Mouse (Mus musculus): ENCODE data around the gene Inpp5d. TPM values are rescaled to one million over a fixed set of nuclear protein-coding genes. Genes with fewer than 3 reads are reported as not detected.

Gene Inpp5d
- polyA plus RNA-seq, 1 experiment from 2014 or later = 2.8 TPM

DNA sequence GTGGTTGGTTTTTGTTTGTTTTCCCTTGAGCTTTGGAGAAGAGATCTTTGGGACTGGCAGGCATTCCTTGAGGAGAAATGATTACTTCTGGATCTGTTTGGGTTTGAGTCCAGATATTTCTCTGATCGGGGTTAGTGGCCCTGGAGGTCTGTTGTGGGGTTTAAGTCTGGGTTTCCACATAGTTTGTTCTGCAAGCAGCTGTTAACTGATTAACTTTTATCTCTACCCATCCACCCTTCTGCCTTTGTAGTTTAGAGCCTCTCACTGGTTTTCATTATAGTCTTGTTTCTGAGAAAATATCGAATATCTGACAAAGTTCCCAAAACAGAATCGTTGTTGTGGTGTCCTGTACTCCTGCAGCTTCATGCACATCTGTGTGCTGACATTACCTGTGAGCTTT lies 143.7 kb downstream of the Inpp5d start:
- H3K9ac ChIP-seq (replicated peaks; ENCODE audit: low read depth, low read length) = no peak overlapping the region
- H3K36me3 ChIP-seq (ENCODE audit: control insufficient read depth, insufficient read depth) = peaks cover 42% of the 10 kb centered on the region
- no peak for ATAC-seq
- H3K27ac ChIP-seq (ENCODE audit: low read length) = no peak overlapping the region
- H3K9me3 ChIP-seq (ENCODE audit: control insufficient read depth, low read length) = no peaks in the 10 kb centered on the region
- H3K4me1 ChIP-seq (replicated peaks; ENCODE audit: control insufficient read depth, insufficient read depth, low read length) = no peaks in the 10 kb centered on the region
- no peak overlapping the region for H3K4me2 ChIP-seq (ENCODE audit: low read length)
- no peaks in the 10 kb centered on the region for H3K27me3 ChIP-seq (replicated peaks; ENCODE audit: control insufficient read depth, insufficient read depth, low read length)
- H3K4me3 ChIP-seq (replicated peaks; ENCODE audit: low read length) = no peak overlapping the region
- 97% methylated on average over 3 of the region's 3 CpGs for WGBS

- H3K4me2 ChIP-seq (ENCODE audit: low read length) = no peak overlapping the region
- H3K9me3 ChIP-seq (ENCODE audit: control insufficient read depth, low read length) = no peaks in the 10 kb centered on the region
- no peaks in the 10 kb centered on the region for H3K27me3 ChIP-seq (replicated peaks; ENCODE audit: control insufficient read depth, insufficient read depth, low read length)
- peaks cover 47% of the 10 kb centered on the region for H3K36me3 ChIP-seq (ENCODE audit: control insufficient read depth, insufficient read depth)
- H3K9ac ChIP-seq (replicated peaks; ENCODE audit: low read depth, low read length) = no peak overlapping the region
- no peak for ATAC-seq
- H3K27ac ChIP-seq (ENCODE audit: low read length) = no peak overlapping the region
- H3K4me3 ChIP-seq (replicated peaks; ENCODE audit: low read length) = no peak overlapping the region
- no peaks in the 10 kb centered on the region for H3K4me1 ChIP-seq (replicated peaks; ENCODE audit: control insufficient read depth, insufficient read depth, low read length)
- WGBS = 94% methylated on average over 2 of the region's 2 CpGs
Measured at GRCm38 (mm10) chr1:87765741-87766140, 145.6 kb downstream of the Inpp5d start.

DNA sequence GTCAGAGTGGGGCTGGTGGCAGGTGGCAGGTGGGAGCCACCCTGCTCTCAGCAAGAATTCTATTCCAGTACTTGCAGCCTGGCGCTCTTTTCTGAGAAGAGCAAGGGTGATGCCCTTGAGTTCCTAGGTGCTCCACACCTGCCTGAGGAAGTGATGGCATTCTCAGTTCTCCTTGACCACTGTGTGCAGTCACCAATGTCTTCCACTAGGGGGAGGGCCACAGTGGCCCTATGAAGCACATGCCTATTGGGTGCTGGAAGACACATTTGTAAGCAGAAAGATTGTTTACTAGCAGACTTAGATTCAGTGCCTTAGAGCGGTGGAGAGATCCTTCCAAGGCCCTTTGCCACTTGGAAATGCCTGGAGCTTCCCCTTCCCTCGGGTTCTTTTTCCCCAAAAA lies 146.1 kb downstream of the Inpp5d start:
- Histone ChIP-seq H3K36me3 (ENCODE audit: control insufficient read depth, insufficient read depth) (peaks cover 49% of the 10 kb centered on the region), H3K27ac (ENCODE audit: low read length) (no peak overlapping the region), H3K4me2 (ENCODE audit: low read length) (no peak overlapping the region), H3K4me3 (replicated peaks; ENCODE audit: low read length) (no peak overlapping the region), H3K9me3 (ENCODE audit: control insufficient read depth, low read length) (no peaks in the 10 kb centered on the region), H3K27me3 (replicated peaks; ENCODE audit: control insufficient read depth, insufficient read depth, low read length) (no peaks in the 10 kb centered on the region), H3K4me1 (replicated peaks; ENCODE audit: control insufficient read depth, insufficient read depth, low read length) (no peaks in the 10 kb centered on the region), H3K9ac (replicated peaks; ENCODE audit: low read depth, low read length) (no peak overlapping the region)
- ATAC-seq = no peak
- WGBS = 85% methylated on average over 3 of the region's 3 CpGs

GRCm38 (mm10) chr1:87769263-87769662 lies 149.2 kb downstream of the Inpp5d start:
- H3K4me2 ChIP-seq (ENCODE audit: low read length) = no peak overlapping the region
- H3K27ac ChIP-seq (ENCODE audit: low read length) = no peak overlapping the region
- H3K4me1 ChIP-seq (replicated peaks; ENCODE audit: control insufficient read depth, insufficient read depth, low read length) = no peaks in the 10 kb centered on the region
- no peak for ATAC-seq
- H3K9me3 ChIP-seq (ENCODE audit: control insufficient read depth, low read length) = no peaks in the 10 kb centered on the region
- H3K4me3 ChIP-seq (replicated peaks; ENCODE audit: low read length) = no peak overlapping the region
- WGBS = 98% methylated on average over 2 of the region's 2 CpGs
- peaks cover 49% of the 10 kb centered on the region for H3K36me3 ChIP-seq (ENCODE audit: control insufficient read depth, insufficient read depth)
- no peaks in the 10 kb centered on the region for H3K27me3 ChIP-seq (replicated peaks; ENCODE audit: control insufficient read depth, insufficient read depth, low read length)
- no peak overlapping the region for H3K9ac ChIP-seq (replicated peaks; ENCODE audit: low read depth, low read length)

Other genes starting within 250 kb of the Inpp5d start
- 6.4 and 7.1 TPM in 2 replicates for gene Kcnj13, start 225.6 kb upstream of the Inpp5d start, polyA plus RNA-seq (2015; fragmentation: Nextera tagmentation; extraction: Ambion mirVana)
- not detected in 2 replicates for gene Snorc, start 150.0 kb upstream of the Inpp5d start, polyA plus RNA-seq (2015; fragmentation: Nextera tagmentation; extraction: Ambion mirVana)
- gene Neu2, start 110.4 kb upstream of the Inpp5d start, polyA plus RNA-seq (2015; fragmentation: Nextera tagmentation; extraction: Ambion mirVana) = 0.20 and 0.56 TPM in 2 replicates
- gene Ngef, start 46.4 kb upstream of the Inpp5d start, polyA plus RNA-seq (2015; fragmentation: Nextera tagmentation; extraction: Ambion mirVana) = 26.3 and 36.4 TPM in 2 replicates
- gene Atg16l1, start 135.6 kb downstream of the Inpp5d start, polyA plus RNA-seq (2015; fragmentation: Nextera tagmentation; extraction: Ambion mirVana) = 74.5 and 76.3 TPM in 2 replicates
- 1.4 and 1.9 TPM in 2 replicates for gene Sag, start 183.4 kb downstream of the Inpp5d start, polyA plus RNA-seq (2015; fragmentation: Nextera tagmentation; extraction: Ambion mirVana)
- 57.7 TPM in 2 replicates for gene Dgkd, start 233.0 kb downstream of the Inpp5d start, polyA plus RNA-seq (2015; fragmentation: Nextera tagmentation; extraction: Ambion mirVana)

Measured in forebrain, embryonic 16.5 days (tissue).